ENCODE assay signal across 9 mouse cellular contexts in genomic region chr9:56851778-56852177, GRCm38 (mm10). TPM values are rescaled to one million over a fixed set of nuclear protein-coding genes. Genes with fewer than 3 reads are reported as not detected.
A peak's percentile ranks its signal among the peaks of the same experiment; 100 is the strongest.
DNase-seq lines count a peak whose midpoint lies in the region; ATAC-seq and TF ChIP-seq lines count a peak whose summit lies in the region.
"Had no signal": no experiment of that assay in that cellular context is flagged by ENCODE, and none has a peak within 500 bp of the region (broad histone marks: within the 10 kb centered on the region; RNA-seq: fewer than 3 reads in every experiment).

No protein-coding gene starts in this region.

- no peaks in the 10 kb centered on the region for H3K36me3 ChIP-seq in embryonic facial prominence, embryonic 10.5 days (replicated peaks)
- H3K36me3 ChIP-seq in midbrain, embryonic 11.5 days (ENCODE audit: control insufficient read depth, insufficient read depth, low read length): no peaks in the 10 kb centered on the region
- H3K36me3 ChIP-seq: neural tube, embryonic 13.5 days had no signal

- peaks cover 3% of the 10 kb centered on the region; the same call in 1 of the 2 replicates for H3K27me3 ChIP-seq in embryonic facial prominence, embryonic 10.5 days (replicated peaks; ENCODE audit: low read depth, poor library complexity, severe bottlenecking)
- H3K27me3 ChIP-seq in midbrain, embryonic 11.5 days (ENCODE audit: control insufficient read depth, insufficient read depth, low read length): no peaks in the 10 kb centered on the region
- H3K27me3 ChIP-seq: neural tube, embryonic 13.5 days had no signal

- no peak overlapping the region for H3K4me3 ChIP-seq in embryonic facial prominence, embryonic 10.5 days
- no peak overlapping the region for H3K4me3 ChIP-seq in midbrain, embryonic 11.5 days (ENCODE audit: low read depth, low read length)
- no peak overlapping the region for H3K4me3 ChIP-seq in left cerebral cortex, adult 2 months
- H3K4me3 ChIP-seq: neural tube, embryonic 13.5 days had no signal

- 58% methylated on average over 11 of the region's 11 CpGs for WGBS in embryonic facial prominence, embryonic 10.5 days
- 43% methylated on average over 11 of the region's 11 CpGs for WGBS in midbrain, embryonic 11.5 days

- no peaks in the 10 kb centered on the region for H3K9me3 ChIP-seq in embryonic facial prominence, embryonic 10.5 days
- no peaks in the 10 kb centered on the region for H3K9me3 ChIP-seq in midbrain, embryonic 11.5 days (ENCODE audit: control insufficient read depth, low read length)
- H3K9me3 ChIP-seq: neural tube, embryonic 13.5 days had no signal

- H3K4me2 ChIP-seq in midbrain, embryonic 11.5 days: no peak overlapping the region
- H3K4me2 ChIP-seq: neural tube, embryonic 13.5 days had no signal

- DNase-seq in NIH3T3 (ENCODE audit: low read depth) (peak; percentile 73), liver (no peak)
- peak; percentile 59 for DNase-seq in embryonic facial prominence, embryonic 10.5 days (ENCODE audit: low spot score)
- peak; percentile 46 for DNase-seq in heart, postnatal 25 days (ENCODE audit: low spot score)
- peak; percentile 81 for DNase-seq in midbrain, embryonic 11.5 days (ENCODE audit: low spot score, missing footprints)
- no peak for DNase-seq in left cerebral cortex, adult 2 months (ENCODE audit: extremely low spot score in 1 of 2, low spot score in 2 of 2)
- DNase-seq in cerebellum, postnatal 14 days: no peak

- peaks cover 13% of the 10 kb centered on the region for H3K4me1 ChIP-seq in embryonic facial prominence, embryonic 10.5 days
- peaks cover 4% of the 10 kb centered on the region; the same call in 1 of the 2 replicates for H3K4me1 ChIP-seq in midbrain, embryonic 11.5 days (ENCODE audit: control insufficient read depth, insufficient read depth, low read length)

- 0 out of 2 replicates have a peak overlapping the region, but pooled peaks have one; percentile 3 for H3K27ac ChIP-seq in embryonic facial prominence, embryonic 10.5 days (replicated peaks)
- H3K27ac ChIP-seq in midbrain, embryonic 11.5 days (ENCODE audit: low read depth, low read length): no peak overlapping the region
- H3K27ac ChIP-seq in left cerebral cortex, adult 2 months: no peak overlapping the region
- H3K27ac ChIP-seq: neural tube, embryonic 13.5 days had no signal

- intact Hi-C loops in heart, postnatal 25 days (cut with DNase I): no loop called here
- intact Hi-C loops in left cerebral cortex, adult 2 months (cut with DNase I): no loop called here

- no peak overlapping the region for H3K9ac ChIP-seq in midbrain, embryonic 11.5 days (ENCODE audit: low read length)
- H3K9ac ChIP-seq: neural tube, embryonic 13.5 days had no signal

- no peak for TF ChIP-seq CTCF in left cerebral cortex, adult 2 months (IDR thresholded peaks at IDR 0.05)

- ATAC-seq in midbrain, embryonic 11.5 days (ENCODE audit: low FRiP score): peak; percentile 48; the same call in 1 of the 2 replicates

RNA-seq across cellular contexts. Expression of gene Odf3l1, which starts 12.7 kb away (rescaled TPM):
- polyA plus RNA-seq in embryonic facial prominence, embryonic 10.5 days (2016; fragmentation: Nextera tagmentation; extraction: Ambion mirVana): not detected in 2 replicates
- not detected for total RNA-seq in heart, postnatal 25 days (2021)
- not detected in 2 replicates for polyA plus RNA-seq in midbrain, embryonic 11.5 days (2014; fragmentation: Nextera tagmentation; extraction: Ambion mirVana)
- not detected for total RNA-seq in left cerebral cortex, adult 2 months (2021)
- total RNA-seq: hematopoietic stem cell, adult 5-6 weeks had no signal
- polyA plus RNA-seq: neural tube, embryonic 13.5 days had no signal

RNA-seq across cellular contexts. Expression of gene Cspg4, which starts 13.1 kb away (rescaled TPM):
- polyA plus RNA-seq in embryonic facial prominence, embryonic 10.5 days (2016; fragmentation: Nextera tagmentation; extraction: Ambion mirVana): 2.2 and 2.5 TPM in 2 replicates
- 10 to 100 TPM; 15.2 to 20.4 TPM for total RNA-seq in heart, postnatal 25 days (2021)
- polyA plus RNA-seq in midbrain, embryonic 11.5 days (2014; fragmentation: Nextera tagmentation; extraction: Ambion mirVana): 1.1 and 1.4 TPM in 2 replicates
- total RNA-seq in left cerebral cortex, adult 2 months (2021): 10 to 100 TPM; 15.2 to 15.9 TPM
- total RNA-seq: hematopoietic stem cell, adult 5-6 weeks had no signal

RNA-seq across cellular contexts. Expression of gene Lingo1, which starts 55.5 kb away (rescaled TPM):
- polyA plus RNA-seq in embryonic facial prominence, embryonic 10.5 days (2016; fragmentation: Nextera tagmentation; extraction: Ambion mirVana): 2.1 and 2.4 TPM in 2 replicates
- 1 to 10 TPM; 1.5 to 1.7 TPM for total RNA-seq in heart, postnatal 25 days (2021)
- 4.3 and 5.7 TPM in 2 replicates for polyA plus RNA-seq in midbrain, embryonic 11.5 days (2014; fragmentation: Nextera tagmentation; extraction: Ambion mirVana)
- total RNA-seq in left cerebral cortex, adult 2 months (2021): 100 to 1,000 TPM; 481 to 504 TPM
- total RNA-seq: hematopoietic stem cell, adult 5-6 weeks had no signal

Comparison
In these comparisons a context has a peak if more than half of its experiments do, and no peak if none do; other contexts are left out.
1. DNase-seq: peak in NIH3T3 (single experiment), embryonic facial prominence, embryonic 10.5 days (single experiment), heart, postnatal 25 days (single experiment) and midbrain, embryonic 11.5 days (single experiment); none in liver (single experiment), left cerebral cortex, adult 2 months (0 of 2) and cerebellum, postnatal 14 days (0 of 2).
2. RNA of gene Lingo1, which starts 55.5 kb away (total RNA-seq): 481 to 504 TPM in left cerebral cortex, adult 2 months; 1.5 to 1.7 TPM in heart, postnatal 25 days; every median in the first group is over 100 times any median in the second.